Mouse (Mus musculus): ENCODE data around the gene Olfr157. TPM values are rescaled to one million over a fixed set of nuclear protein-coding genes. Genes with fewer than 3 reads are reported as not detected.
"Not testable (repeated sequence)": the region's sequence is repeated elsewhere in the genome, so short reads cannot be mapped to it uniquely, and the experiment has no call there.

Gene Olfr157
- total and polyA plus RNA-seq, 2 experiments from 2014 or later, result not detected

DNA sequence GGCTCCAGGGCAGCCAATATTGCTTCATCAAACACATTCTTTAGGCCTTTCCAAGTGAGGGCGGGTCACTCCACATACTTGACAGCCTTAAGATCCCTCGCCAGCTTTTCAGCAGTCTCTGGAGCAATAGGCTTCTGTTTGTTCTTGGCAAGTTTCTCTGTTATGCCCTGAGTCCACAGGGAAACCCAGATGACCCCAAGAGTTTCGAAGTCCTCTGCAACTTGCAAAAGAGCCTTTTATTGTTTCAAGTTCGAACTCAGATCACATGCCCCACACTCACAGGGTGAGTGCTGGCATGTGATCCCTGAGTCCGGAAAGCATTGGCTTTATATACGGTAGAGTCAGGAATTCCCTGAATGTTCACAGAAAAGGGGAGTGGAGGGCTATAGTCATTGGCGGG is 41.1 kb downstream of the Olfr157 start:
- Histone ChIP-seq H3K36me3 (ENCODE audit: insufficient read depth) (no peaks in the 10 kb centered on the region), H3K4me2 (ENCODE audit: low read depth) (no peak overlapping the region), H3K27me3 (ENCODE audit: insufficient read depth, low read length) (no peaks in the 10 kb centered on the region), H3K9ac (no peak overlapping the region), H3K27ac (ENCODE audit: low read depth, low read length) (no peak overlapping the region), H3K4me3 (ENCODE audit: low read depth, low read length) (no peak overlapping the region), H3K4me1 (ENCODE audit: insufficient read depth) (no peaks in the 10 kb centered on the region), H3K9me3 (ENCODE audit: low read length) (peaks cover 2% of the 10 kb centered on the region; the same call in 1 of the 2 replicates)
- no peak for TF ChIP-seq CTCF (IDR thresholded peaks at IDR 0.05; ENCODE audit: low read depth)
- whole genome bisulfite sequencing, result 83% methylated on average over 7 of the region's 7 CpGs
- ATAC-seq, result no peak
- no peak for DNase-seq

DNA sequence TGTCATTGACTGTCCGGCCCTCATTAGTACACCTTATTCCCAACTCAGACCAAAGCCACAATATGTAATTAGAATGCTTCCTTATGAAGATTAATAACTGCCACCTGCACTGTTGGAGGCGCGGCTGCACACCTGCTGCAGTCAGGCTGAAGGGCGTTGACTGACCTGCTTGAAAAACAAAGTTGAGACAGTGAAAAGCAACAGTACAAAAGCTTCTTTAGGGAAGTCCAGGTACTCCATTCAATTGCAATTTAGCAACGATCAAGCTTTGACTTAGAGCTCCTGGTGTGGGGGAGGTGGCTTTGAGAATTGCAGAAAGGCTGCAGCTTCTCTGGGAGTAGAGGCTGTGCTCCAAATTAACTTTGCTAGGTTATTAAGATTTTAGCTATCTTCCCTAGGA is 44.2 kb downstream of the Olfr157 start:
- 88% methylated on average over 5 of the region's 5 CpGs for whole genome bisulfite sequencing
- H3K9me3 ChIP-seq (ENCODE audit: low read length); H3K4me3 ChIP-seq (ENCODE audit: low read depth, low read length); H3K4me1 ChIP-seq (ENCODE audit: insufficient read depth); H3K27me3 ChIP-seq (ENCODE audit: insufficient read depth, low read length); H3K4me2 ChIP-seq (ENCODE audit: low read depth); H3K36me3 ChIP-seq (ENCODE audit: insufficient read depth); ATAC-seq; DNase-seq; H3K27ac ChIP-seq (ENCODE audit: low read depth, low read length); H3K9ac ChIP-seq: not testable (repeated sequence)

DNA sequence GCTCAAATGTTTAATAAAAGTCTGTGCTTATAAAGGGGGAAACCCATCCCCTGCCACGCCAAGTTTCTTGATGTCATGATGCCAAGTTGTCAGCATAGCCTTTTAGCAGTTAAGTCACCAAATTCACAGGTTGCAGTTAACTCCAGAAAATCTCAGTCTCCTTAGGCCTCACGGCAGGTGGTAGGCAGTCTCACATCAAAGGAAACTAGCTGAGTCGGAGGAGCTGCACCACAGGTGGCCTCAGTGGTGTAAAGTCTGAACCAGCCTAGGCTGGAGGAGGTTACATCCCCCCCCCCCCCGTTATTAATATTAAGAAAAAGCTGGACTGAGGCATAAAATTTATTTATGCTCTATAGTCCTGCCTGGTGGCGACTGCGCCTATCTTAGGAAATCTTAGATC is 44.7 kb downstream of the Olfr157 start:
- no peak for ATAC-seq
- H3K4me3 ChIP-seq (ENCODE audit: low read depth, low read length), result no peak overlapping the region
- no peak for TF ChIP-seq CTCF (IDR thresholded peaks at IDR 0.05; ENCODE audit: low read depth)
- WGBS, result 75% methylated on average over 6 of the region's 6 CpGs
- H3K4me2 ChIP-seq (ENCODE audit: low read depth), result no peak overlapping the region
- H3K4me1 ChIP-seq (ENCODE audit: insufficient read depth), result no peaks in the 10 kb centered on the region
- H3K27me3 ChIP-seq (ENCODE audit: insufficient read depth, low read length), result no peaks in the 10 kb centered on the region
- no peak overlapping the region for H3K27ac ChIP-seq (ENCODE audit: low read depth, low read length)
- no peaks in the 10 kb centered on the region for H3K9me3 ChIP-seq (ENCODE audit: low read length)
- H3K9ac ChIP-seq, result no peak overlapping the region
- no peak for DNase-seq
- H3K36me3 ChIP-seq (ENCODE audit: insufficient read depth), result no peaks in the 10 kb centered on the region

Other genes with a start within 250 kb of the Olfr157 start
- 28.2 and 35.3 TPM in 2 replicates for gene Npr2, start 208.3 kb downstream of the Olfr157 start, total RNA-seq (2014; rRNA removed)
- gene Npr2, start 208.3 kb downstream of the Olfr157 start, polyA plus RNA-seq (2015; fragmentation: Nextera tagmentation; extraction: Ambion mirVana), result 7.9 and 9.1 TPM in 2 replicates
- gene Spag8, start 186.6 kb downstream of the Olfr157 start, total RNA-seq (2014; rRNA removed), result 5.8 and 6.1 TPM in 2 replicates
- gene Spag8, start 186.6 kb downstream of the Olfr157 start, polyA plus RNA-seq (2015; fragmentation: Nextera tagmentation; extraction: Ambion mirVana), result 6.0 and 9.1 TPM in 2 replicates
- gene Hint2, start 183.7 kb downstream of the Olfr157 start, total RNA-seq (2014; rRNA removed), result 53.6 and 61.9 TPM in 2 replicates
- gene Hint2, start 183.7 kb downstream of the Olfr157 start, polyA plus RNA-seq (2015; fragmentation: Nextera tagmentation; extraction: Ambion mirVana), result 80.0 and 101 TPM in 2 replicates
- gene Tmem8b, start 171.2 kb downstream of the Olfr157 start, total RNA-seq (2014; rRNA removed), result 21.3 and 27.4 TPM in 2 replicates
- gene Tmem8b, start 171.2 kb downstream of the Olfr157 start, polyA plus RNA-seq (2015; fragmentation: Nextera tagmentation; extraction: Ambion mirVana), result 8.2 and 14.1 TPM in 2 replicates
- gene Fam221b, start 171.1 kb downstream of the Olfr157 start, total RNA-seq (2014; rRNA removed), result 0.08 TPM in 1 of 2 replicates, not detected in the other
- gene Fam221b, start 171.1 kb downstream of the Olfr157 start, polyA plus RNA-seq (2015; fragmentation: Nextera tagmentation; extraction: Ambion mirVana), result 1.6 TPM in 2 replicates
- not detected in 2 replicates for gene Olfr70, start 139.4 kb downstream of the Olfr157 start, total RNA-seq (2014; rRNA removed)
- gene Olfr70, start 139.4 kb downstream of the Olfr157 start, polyA plus RNA-seq (2015; fragmentation: Nextera tagmentation; extraction: Ambion mirVana), result not detected in 2 replicates
- not detected in 2 replicates for gene Olfr71, start 129.9 kb downstream of the Olfr157 start, total RNA-seq (2014; rRNA removed)
- gene Olfr71, start 129.9 kb downstream of the Olfr157 start, polyA plus RNA-seq (2015; fragmentation: Nextera tagmentation; extraction: Ambion mirVana), result not detected in 2 replicates
- 1.7 TPM in 1 of 2 replicates, not detected in the other for gene Hrct1, start 113.0 kb downstream of the Olfr157 start, total RNA-seq (2014; rRNA removed)
- gene Hrct1, start 113.0 kb downstream of the Olfr157 start, polyA plus RNA-seq (2015; fragmentation: Nextera tagmentation; extraction: Ambion mirVana), result 0.75 and 1.0 TPM in 2 replicates
- gene Spaar, start 110.2 kb downstream of the Olfr157 start, total RNA-seq (2014; rRNA removed), result 0.29 and 0.31 TPM in 2 replicates
- gene Spaar, start 110.2 kb downstream of the Olfr157 start, polyA plus RNA-seq (2015; fragmentation: Nextera tagmentation; extraction: Ambion mirVana), result 0.25 TPM in 2 replicates
- gene Olfr159, start 69.2 kb downstream of the Olfr157 start, total RNA-seq (2014; rRNA removed), result not detected in 2 replicates
- not detected in 2 replicates for gene Olfr159, start 69.2 kb downstream of the Olfr157 start, polyA plus RNA-seq (2015; fragmentation: Nextera tagmentation; extraction: Ambion mirVana)
- not detected in 2 replicates for gene Olfr156, start 16.3 kb downstream of the Olfr157 start, total RNA-seq (2014; rRNA removed)
- gene Olfr156, start 16.3 kb downstream of the Olfr157 start, polyA plus RNA-seq (2015; fragmentation: Nextera tagmentation; extraction: Ambion mirVana), result not detected in 2 replicates
- not detected in 2 replicates for gene Olfr155, start 11.4 kb upstream of the Olfr157 start, total RNA-seq (2014; rRNA removed)
- not detected in 2 replicates for gene Olfr155, start 11.4 kb upstream of the Olfr157 start, polyA plus RNA-seq (2015; fragmentation: Nextera tagmentation; extraction: Ambion mirVana)
- 3.5 and 6.5 TPM in 2 replicates for gene Reck, start 35.3 kb upstream of the Olfr157 start, total RNA-seq (2014; rRNA removed)
- 2.2 and 2.8 TPM in 2 replicates for gene Reck, start 35.3 kb upstream of the Olfr157 start, polyA plus RNA-seq (2015; fragmentation: Nextera tagmentation; extraction: Ambion mirVana)
- 25.4 and 25.5 TPM in 2 replicates for gene Glipr2, start 117.2 kb upstream of the Olfr157 start, total RNA-seq (2014; rRNA removed)
- 22.2 and 22.6 TPM in 2 replicates for gene Glipr2, start 117.2 kb upstream of the Olfr157 start, polyA plus RNA-seq (2015; fragmentation: Nextera tagmentation; extraction: Ambion mirVana)
- gene Ccin, start 143.3 kb upstream of the Olfr157 start, total RNA-seq (2014; rRNA removed), result 0.19 and 0.46 TPM in 2 replicates
- gene Ccin, start 143.3 kb upstream of the Olfr157 start, polyA plus RNA-seq (2015; fragmentation: Nextera tagmentation; extraction: Ambion mirVana), result 0.08 TPM in 1 of 2 replicates, not detected in the other
- 579 and 718 TPM in 2 replicates for gene Clta, start 164.3 kb upstream of the Olfr157 start, total RNA-seq (2014; rRNA removed)
- 377 and 380 TPM in 2 replicates for gene Clta, start 164.3 kb upstream of the Olfr157 start, polyA plus RNA-seq (2015; fragmentation: Nextera tagmentation; extraction: Ambion mirVana)
- 34.2 and 36.5 TPM in 2 replicates for gene Gne, start 244.0 kb upstream of the Olfr157 start, total RNA-seq (2014; rRNA removed)
- gene Gne, start 244.0 kb upstream of the Olfr157 start, polyA plus RNA-seq (2015; fragmentation: Nextera tagmentation; extraction: Ambion mirVana), result 22.1 and 25.2 TPM in 2 replicates

Data from forebrain, postnatal 0 days (tissue).